Mouse (Mus musculus) adrenal gland, adult (tissue): ENCODE results near the gene Gm36176.
"Not testable (repeated sequence)": the region's sequence is repeated elsewhere in the genome, so short reads cannot be mapped to it uniquely, and the experiment has no call there.

Experiments used
- DNase-seq, 2 experiments: peaks; one replicate each; pipeline ENCODE4 v3.0.0; 2022 to 2023; ENCODE audit warnings: low spot score in 1 of 2; ENCODE audit not compliant: inconsistent age in 2 of 2

The Gm36176 gene

DNA sequence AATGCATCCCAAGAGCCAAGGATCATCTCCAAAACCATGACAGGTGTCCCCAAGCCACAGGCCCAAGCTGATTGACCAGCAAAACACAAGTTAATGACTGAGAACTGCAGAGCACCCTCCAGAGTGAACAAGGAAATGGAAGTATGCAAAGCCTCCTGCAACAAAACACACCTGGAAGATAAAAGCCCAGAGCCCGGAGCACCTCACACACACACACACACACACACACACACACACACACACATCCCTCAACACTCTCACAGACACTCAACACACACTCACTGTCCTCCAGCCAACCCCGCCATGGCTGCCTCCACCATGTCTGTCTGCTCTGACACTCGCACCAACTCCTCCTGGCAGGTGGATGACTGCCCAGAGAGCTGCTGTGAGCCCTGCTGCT is at the start of gene Gm36176:
Gene Gm36176, plus strand, starts transcription at position 301 of the 400 bp plus-strand sequence.
- no peak for DNase-seq

DNA sequence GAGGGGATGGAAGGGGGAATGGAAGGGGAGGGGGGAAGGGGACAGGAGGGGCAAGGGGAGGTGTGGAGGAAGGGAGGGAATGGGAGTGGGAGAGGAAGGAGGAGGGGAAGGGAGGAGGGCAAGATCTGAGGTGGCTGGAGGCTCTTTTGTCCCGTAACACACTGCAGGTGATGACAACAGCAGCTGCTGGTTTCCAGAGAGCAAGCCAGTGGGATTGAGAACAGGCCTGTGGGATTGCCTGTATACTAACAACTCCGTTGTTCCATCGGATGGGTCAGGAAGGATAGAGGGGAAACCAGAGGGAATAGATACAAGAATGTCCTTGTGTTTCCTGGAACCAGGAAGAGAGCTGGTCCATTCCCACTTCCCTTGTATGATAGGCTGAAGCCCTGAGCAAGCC is 48.9 kb upstream of the Gm36176 start:
- no peak for DNase-seq

DNA sequence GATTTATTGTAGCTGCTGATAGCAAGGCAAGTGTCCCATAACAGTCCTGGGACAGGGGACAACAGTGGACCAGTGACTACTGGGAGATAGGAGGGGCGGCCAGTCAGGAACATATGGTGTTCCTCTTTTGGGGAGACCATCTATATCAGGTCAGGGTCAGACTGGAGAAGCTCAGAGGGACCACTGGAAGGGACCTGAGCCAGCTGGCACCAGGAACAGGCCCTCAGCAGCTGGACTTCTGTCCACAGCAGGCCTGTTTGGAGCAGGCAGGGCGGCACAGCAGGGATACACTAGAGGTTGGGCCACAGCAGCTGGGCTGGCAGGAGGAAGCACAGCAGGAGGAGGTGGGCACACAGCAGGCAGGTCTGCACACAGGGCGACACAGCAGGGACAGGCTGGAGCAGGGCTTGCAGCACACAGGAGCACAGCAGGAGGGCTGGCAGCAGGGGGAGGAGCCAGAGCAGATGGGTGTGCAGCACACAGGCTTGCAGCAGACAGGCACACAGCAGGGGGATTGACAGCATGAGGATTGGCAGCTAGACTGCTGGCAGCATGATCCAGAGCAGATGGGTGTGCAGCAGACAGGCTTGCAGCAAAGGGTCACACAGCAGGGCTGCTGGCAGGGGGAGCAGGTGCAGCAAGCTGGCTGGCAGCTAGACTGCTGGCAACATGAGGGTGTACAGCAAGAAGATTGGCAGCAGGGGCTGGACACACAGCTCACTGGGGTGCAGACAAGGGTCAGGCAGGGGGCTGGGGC is 48.3 kb upstream of the Gm36176 start:
- not testable (repeated sequence) for DNase-seq

DNA sequence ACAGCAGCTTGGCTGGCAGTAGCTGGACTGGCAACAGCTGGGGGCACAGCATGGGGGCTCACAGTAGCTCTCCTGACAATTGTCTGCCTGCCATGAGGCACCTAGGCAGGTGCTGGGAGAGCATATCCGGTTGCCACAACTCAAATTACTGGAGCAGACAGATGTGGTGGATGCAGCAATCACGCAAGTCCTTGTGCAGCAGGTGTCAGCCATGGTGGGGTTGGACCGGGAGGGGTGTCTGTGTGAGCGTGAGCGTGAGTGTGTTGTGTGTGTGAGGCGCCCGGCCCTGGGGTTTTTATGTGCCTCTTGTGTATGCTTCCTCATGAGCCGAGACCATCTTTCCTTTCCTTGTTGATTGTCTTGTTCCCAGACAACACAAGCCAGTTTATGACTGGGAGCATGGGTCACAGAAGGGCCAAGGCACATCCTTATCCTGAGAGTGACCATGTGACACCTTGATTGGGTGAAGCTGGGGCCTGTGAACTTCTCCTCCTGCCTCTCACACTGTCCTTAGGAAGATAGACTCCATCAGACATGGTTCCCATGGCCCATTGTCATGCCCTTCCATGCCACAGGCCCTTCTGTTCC is 47.6 kb upstream of the Gm36176 start, which contains the start of gene Gm19668:
Gene Gm19668, minus strand, starts transcription at position 213 of the 588 bp plus-strand sequence.
- DNase-seq: no peak

DNA sequence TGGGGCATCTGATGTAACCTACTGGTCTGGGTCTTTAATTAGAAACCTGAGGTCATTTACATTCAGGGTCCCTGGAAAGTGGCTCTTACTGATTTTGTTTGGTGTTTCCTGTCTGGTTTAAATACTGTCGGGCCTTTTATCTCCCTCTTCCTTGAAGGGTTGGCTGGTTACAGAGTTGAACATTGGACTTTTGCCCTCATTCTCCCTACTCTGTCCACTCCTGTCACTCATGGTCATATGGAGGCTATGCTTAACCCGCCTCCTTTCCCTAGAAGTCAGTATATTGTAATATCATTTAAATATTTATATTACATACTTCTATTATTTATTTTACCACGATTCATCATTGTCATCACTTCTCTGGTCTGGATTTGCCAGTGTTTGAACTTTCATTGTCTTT is 42.5 kb upstream of the Gm36176 start:
- no peak for DNase-seq

DNA sequence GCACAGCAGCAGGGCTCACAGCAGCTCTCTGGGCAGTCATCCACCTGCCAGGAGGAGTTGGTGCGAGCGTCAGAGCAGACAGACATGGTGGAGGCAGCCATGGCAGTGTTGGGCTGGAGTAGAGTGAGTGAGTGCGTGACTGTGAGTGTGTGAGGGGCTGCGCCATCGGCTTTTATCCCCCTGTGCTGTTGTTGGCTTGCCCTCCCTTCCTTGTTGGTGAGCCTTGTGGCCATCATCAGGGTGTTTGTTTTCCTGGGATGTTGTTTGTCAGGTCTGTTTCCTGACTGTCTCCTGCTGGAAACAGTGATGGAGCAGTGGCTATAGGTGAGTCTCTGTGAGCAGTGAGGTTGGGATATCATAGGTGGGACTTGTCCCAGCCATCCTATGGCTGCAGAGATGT is 34.9 kb upstream of the Gm36176 start, which contains the start of gene Gm9507:
Gene Gm9507, minus strand, starts transcription at position 101 of the 400 bp plus-strand sequence.
- DNase-seq: no peak

DNA sequence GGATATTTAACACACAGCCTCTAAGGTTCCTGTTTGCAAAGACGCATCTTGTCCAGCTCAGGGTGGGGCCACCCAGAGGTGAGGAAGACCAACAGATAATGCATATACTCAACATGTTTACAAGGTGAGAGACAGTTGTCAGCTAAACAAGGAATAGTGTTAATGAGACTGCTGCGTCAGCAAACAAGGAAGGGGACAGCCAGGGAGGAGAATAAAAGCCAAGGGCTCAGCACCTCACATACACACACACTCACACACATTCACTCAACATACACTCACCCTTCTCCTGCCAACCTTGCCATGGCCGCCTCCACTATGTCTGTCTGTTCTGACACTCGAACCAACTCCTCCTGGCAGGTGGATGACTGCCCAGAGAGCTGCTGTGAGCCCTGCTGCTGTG is 32.2 kb upstream of the Gm36176 start, which contains the start of gene Gm2696:
Gene Gm2696, plus strand, starts transcription at position 301 of the 400 bp plus-strand sequence.
- DNase-seq: no peak

DNA sequence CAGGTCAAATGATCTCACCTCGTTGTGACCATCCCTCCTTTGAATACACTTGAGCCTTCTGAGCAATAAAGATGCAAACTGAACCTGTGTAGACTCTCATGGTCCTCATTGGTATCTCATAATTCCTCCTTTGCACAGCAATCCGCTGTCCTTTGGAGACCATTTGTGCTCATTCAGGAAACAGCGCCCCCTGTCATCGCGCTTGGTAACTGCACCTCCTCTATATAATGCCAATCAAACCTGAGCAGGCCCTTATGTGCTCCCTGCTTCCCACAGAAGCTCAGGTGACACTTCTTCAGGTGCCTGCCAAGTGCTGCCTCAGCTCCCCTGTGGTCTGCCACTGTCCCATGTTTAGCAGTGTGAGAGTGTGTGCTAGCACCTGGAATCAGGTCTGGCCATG is 31.1 kb upstream of the Gm36176 start:
- DNase-seq: peak in 1 of 2 experiments; percentile 54

DNA sequence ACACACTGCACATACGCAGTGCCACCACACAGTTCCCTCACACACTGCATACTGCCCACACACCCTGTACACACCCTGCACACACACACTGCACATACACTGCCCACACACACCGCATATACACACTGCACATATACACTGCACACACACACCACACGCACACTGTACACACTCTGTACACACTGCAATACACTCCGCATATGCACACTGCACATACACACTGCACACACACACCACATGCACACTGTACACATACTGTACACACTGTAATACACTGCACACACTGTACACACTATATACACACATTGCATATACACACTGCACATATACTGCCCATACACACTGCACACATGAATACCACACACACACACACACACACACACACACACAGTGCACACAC is 28.1 kb upstream of the Gm36176 start:
- DNase-seq: no peak

DNA sequence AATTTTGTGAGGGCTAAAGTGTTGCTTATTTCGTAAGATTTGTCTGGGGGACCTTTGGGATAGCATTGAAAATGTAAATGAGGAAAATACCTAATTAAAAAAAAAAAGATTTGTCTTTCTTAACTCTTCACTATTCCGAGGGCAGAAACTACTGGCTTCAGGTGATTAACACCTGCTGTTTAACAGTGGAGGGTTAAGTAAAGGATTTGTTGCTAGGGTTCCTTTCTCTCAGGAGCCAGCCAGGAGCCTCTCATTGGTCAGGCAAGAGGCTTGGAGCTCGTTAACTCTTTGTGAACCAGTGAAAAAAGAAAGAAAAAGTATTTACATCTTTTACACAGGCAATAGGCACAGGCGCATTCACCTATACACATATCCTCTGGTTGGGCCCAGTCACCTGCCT is 27.4 kb upstream of the Gm36176 start:
- no peak for DNase-seq

DNA sequence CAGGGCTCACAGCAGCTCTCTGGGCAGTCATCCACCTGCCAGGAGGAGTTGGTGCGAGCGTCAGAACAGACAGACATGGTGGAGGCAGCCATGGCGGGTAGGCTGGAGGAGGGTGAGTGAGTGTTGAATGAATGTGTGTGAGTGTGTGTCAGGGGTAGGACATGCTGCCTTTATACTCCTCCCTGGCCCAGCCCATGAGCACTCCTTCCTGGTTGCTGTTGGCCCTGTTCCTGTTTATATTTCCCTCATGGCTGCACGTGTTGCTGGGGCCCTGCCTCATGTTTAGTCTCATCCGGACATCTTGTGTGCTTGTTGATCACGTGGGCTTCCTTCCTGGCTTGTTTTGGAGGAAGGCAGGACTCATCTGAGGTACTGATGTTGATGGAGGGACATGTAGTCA is 19.7 kb upstream of the Gm36176 start, which contains the start of gene Krtap10-4:
Gene Krtap10-4, minus strand, starts transcription at position 145 of the 400 bp plus-strand sequence.
- DNase-seq: no peak

DNA sequence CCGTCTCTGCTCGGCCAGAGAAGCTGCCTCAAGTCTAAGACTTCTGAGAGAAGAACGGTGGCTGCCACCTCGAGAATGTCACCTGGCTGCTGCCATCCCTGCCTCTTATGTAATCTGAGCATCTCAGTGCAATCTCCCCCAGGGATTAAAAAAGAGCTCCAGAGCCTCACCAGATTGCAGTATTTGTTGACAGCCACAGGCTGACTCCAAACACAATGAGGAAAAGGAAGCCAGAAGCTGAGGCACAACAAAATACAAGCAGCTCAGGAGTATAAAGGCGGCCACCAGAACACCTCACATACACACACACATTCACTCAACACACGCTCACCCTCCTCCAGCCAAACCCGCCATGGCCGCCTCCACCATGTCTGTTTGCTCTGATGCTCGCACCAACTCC is 11.0 kb upstream of the Gm36176 start, which contains the start of gene Krtap10-10:
Gene Krtap10-10, plus strand, starts transcription at position 301 of the 400 bp plus-strand sequence.
- no peak for DNase-seq

DNA sequence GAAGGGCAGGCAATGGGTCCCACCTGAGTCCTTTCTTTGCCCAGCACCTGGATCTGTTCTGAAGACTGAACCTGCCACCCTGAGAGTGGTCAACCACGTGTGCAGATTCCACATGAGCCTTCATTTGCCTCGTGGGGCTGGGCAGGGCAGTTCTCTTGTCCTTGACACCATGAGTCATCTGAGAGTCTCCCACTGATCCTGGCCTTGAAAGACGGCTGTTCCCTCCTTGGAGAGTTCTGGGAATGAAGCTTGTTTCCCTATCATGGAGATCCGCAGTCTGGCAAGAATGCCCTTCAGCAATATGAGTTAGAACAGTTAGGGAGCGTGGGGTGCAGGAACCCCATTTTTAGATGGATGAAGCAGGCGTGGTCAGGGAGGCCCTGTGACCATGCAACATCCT is 7.6 kb upstream of the Gm36176 start:
- DNase-seq: peak; percentile 65 to 77

DNA sequence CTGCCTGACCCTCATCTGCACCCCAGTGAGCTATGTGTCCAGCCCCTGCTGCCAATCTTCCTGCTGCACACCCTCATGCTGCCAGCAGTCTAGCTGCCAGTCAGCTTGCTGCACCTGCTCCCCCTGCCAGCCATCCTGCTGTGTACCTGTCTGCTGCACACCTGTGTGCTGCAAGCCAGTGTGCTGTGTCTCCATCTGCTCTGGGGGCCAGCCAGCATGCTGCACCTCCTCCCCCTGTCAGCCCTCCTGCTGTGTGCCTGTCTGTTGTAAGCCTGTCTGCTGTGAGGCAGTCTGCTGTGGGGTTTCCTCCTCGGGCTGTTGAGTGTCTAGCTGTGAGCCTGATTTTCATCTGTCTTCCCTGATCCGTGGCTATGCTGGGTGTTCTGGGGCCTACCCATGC is 358 bp downstream of the Gm36176 start:
- DNase-seq: no peak

DNA sequence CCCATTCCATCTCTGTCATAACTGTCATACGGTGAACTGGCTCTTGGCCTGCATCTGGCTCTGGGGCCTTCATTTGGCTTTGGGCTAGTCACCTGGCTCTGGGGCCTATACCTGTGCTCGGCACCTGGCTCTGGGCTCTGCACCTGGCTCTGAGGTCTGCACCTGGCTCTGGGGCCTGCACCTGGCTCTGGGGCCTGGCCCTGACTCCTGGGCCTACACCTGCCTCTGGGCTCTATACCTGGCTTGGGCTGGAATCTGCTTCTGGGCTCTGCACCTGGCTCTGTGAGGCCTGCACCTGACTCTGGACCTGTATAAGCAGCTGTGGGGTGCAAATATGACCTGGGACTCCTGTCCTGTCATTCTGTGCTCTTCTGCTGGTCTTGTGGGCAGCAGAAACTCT is 935 bp downstream of the Gm36176 start:
- DNase-seq: no peak

DNA sequence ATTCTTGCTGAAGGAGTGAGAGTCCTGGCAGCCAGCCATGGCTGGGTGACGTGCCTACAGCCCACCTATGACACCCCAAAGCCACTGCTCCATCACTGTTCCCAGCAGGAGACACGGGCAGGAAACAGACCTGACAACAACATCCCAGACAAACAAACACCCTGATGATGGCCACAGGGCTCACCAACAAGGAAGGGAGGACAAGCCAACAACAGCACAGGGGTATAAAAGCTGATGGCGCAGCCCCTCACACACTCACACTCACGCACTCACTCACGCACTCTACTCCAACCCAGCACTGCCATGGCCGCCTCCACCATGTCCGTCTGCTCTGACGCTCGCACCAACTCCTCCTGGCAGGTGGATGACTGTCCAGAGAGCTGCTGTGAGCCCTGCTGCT is 6.0 kb downstream of the Gm36176 start, which contains the start of gene Gm10318:
Gene Gm10318, plus strand, starts transcription at position 301 of the 400 bp plus-strand sequence.
- DNase-seq: no peak

DNA sequence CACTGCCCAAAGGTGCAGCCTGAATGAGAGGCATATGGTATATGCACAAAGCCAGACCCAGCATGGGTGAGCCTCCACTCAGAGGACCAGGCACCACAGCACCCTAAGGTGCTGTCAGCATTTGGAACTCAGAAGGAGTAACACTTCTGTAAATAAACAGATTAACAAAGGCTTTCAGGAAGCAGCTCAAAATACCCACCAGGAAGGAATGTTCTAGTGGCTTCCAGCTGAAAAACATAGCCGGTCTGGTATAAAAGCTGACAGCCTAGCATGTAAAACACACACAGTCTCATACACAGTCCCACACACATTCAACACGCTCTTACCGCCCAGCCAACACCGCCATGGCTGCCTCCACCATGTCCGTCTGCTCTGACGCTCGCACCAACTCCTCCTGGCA is 15.1 kb downstream of the Gm36176 start, which contains the start of gene Gm3285:
Gene Gm3285, plus strand, starts transcription at position 301 of the 400 bp plus-strand sequence.
- DNase-seq: no peak

DNA sequence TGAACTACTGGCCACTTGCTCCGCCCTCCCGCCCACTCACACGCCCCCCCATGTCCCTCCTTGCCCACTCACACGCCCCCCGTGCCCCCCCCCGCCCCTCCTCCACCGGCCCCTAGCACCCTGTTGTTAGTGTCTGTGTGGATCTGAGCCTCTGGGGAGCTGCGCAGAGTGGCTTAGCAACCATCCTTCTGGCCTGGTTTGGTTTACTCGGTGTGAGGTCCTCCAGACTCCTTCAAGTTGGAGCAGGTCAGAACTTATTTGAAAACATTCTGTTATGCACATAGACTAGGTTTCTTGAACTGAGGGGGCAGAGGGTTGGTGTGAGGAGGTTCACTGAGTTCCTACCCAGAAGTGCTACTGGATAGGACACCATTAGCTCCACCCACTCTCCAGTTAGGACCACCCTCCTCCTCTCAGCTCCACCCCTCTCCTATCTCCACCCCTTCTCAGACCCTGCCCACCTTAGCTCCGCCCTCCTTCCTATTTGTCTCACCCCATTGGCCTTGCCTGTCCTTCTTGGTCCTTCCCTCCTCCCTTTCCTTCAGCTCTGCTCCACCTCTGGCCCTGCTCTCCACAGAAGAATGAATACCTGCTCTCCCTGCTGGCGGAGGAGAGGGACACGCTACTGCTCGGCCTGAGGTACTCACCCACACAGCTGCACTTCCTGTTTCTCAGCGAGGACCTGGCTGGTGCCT is 17.6 kb downstream of the Gm36176 start:
- peak; percentile 74 to 80 for DNase-seq

DNA sequence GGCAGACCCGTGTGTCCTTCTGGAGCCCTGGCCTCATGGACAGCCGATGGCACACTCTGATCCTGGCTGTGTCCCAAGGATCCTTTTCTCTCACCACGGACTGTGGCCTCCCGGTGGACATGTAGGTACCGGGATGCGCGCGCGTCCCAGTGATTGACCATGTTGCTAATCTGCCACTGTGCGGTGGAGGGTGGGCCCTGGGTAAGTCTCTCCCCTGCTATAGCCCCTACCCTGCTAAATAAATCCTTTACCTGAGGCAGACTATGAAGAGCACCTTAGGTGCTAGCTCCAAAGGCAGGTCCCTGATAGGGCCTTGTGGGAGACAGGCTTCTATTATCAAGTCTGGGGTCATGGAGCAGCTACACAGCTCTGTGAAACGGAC is 18.1 kb downstream of the Gm36176 start:
- DNase-seq: no peak

DNA sequence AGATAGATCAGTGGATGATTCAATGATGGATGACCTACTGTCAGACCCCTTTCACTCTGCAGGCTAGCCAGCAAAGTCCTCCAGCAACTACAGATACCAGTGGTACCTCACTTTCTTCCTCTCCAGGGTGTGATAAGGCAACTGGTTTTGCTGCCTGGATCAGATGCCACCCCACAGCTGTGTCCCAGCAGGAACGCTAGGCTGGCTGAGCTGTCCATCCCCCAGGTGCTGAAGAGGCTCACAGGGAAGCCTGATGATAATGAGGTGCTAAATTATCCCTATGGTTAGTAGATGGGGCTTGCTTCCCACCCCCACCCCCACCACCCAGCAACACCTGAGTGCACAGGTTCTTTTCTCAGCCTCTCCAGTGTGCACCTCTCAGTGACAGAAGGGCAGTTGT is 20.9 kb downstream of the Gm36176 start:
- DNase-seq: no peak

DNA sequence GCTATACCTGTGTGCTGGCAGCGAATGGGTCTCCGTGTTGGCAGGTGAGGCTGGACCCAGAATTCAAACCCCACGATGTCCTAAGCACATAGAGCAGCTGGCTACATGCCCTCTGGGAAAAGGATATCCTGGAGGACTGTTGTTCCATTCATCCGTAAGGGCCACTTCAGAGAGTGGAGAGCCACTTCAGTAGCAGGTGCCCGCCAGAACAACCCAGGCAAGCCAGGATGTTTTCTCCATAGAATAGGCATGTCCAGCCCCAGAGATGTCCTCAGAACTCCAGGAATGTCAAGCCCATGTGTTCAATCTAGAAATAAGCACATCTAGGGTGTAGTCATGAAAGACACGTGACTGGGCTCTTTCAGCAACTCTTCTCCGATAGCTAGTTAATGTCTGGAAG is 23.0 kb downstream of the Gm36176 start:
- DNase-seq: no peak
